Mouse (Mus musculus): ENCODE results near the gene Id1.

The Id1 gene

DNA sequence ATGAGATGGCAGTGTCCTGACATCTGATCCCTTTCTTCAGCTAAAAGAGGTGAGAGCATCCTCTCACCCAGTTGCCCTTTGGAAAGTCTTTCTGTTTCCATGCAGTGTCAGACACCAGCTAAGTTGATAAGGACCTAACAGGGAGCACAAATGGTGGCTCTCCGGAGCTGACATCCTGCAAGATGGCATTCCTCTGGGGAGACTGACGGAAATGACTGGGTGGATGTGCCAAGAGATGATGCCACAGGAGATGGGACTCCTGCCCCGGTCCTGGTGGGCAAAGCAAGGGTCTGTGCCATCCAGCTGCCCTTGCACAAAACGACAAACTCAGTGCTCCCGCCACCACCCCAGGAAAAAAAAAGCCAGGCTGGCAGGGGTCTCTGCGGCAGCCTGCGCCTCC lies 28.9 kb upstream of the Id1 start:
- TF ChIP-seq GATA4 (IDR thresholded peaks at IDR 0.05; ENCODE audit: insufficient replicate concordance, low read length) = no peak

DNA sequence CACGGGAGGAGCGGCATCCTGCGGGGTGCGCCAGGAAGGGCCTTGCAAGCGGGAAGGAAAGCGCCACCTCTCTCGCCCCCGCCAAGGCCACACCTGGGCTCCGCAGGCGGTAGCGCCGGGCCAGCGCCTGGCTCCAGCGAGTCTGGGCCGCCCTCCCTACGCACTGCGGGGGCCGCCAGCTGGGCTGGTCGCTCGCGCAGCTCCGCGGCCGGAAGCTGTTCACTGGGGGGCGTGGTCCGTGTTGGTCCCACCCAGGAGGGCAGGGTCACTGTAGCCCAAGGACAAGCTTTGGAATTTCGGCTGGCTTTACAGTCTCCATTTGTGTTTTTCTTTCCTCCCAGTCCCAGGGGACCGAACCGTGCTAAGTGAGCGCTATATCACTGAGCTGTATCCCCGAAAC lies 28.4 kb upstream of the Id1 start:
- TF ChIP-seq GATA4 (IDR thresholded peaks at IDR 0.05; ENCODE audit: insufficient replicate concordance, low read length) = no peak

DNA sequence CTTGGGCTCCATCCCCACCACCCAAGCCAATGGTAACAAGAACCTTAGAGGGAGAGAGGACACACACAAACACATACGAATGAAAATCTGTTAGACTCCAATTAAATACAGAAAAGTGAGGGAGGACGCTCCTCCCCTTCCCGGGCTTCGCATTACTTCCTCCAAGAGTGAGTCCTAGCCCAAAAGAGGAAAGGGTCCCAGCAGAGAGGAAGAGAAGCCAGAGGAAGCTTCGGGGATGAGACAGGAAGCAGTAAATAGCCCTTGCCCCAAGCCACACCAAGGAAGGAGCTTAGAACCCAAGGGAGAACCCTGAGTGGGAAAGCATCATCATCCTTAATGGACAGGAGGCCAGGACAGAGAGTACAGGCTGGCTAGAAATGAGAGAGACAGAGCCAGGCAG lies 27.0 kb upstream of the Id1 start:
- no peak for TF ChIP-seq GATA4 (IDR thresholded peaks at IDR 0.05; ENCODE audit: insufficient replicate concordance, low read length)

DNA sequence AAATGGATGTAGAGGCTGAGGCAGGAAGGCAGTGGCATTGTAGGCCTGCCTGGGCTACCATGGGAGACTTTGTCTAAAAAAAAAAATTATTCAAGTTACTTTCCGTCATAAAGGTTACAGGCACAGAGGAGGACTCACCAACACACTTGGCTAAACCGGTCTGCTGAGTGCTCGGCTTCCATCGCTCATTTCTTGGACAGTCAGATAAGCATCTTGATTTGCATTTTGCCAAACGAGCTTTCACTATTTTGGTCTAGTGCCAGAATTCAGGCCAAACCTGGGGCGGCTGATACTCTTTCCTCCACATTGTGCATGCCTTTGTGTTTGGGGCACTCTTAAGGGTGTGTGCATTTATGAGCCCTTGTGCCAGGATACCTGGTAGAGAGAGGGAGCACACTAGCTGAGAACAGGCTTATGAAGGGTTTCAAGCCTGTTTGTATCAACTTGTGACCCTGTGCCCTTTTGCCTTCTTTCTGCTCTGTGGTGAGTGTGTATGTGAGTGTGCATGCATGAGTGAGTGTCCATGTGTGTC lies 19.7 kb upstream of the Id1 start:
- no peak for TF ChIP-seq GATA4 (IDR thresholded peaks at IDR 0.05; ENCODE audit: insufficient replicate concordance, low read length)

DNA sequence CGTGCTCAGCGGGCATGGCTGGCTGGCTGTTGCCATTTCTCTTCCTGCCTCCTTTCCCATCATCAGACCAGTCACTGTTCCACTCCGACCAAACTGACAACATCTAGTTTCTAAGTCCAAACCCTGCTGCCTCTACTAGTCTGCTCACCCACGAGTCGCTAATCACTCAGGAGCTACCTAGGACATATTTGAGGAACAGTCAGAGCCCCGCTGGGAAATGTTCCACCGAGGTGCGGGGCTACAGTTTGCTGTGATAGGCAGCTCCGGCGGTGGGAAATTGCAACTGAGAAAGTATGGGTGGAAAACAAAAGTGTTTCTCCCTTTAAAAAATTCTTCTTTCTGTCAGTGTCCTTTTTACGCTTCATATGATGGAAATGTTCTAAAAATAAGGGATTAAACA lies 18.4 kb upstream of the Id1 start:
- no peak for TF ChIP-seq GATA4 (IDR thresholded peaks at IDR 0.05; ENCODE audit: insufficient replicate concordance, low read length)

DNA sequence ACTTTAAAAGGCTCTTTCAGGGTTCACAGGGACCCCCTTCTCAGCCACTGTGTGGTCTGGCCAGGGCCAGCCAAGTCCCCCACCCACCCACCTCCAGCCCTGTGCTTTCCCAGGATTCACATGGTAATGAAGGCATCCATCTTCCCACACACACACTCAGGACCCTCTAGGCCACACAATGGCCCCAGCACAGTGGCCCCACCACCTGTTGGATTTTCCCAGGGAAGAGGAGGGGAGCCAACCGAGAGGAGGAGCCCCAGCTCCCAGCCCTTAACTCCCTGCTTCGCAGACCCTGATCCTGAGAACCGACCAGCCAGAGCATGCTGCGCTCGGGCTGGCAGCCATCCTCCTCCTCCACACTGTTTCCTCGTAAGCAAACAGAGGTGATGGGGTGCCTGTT lies 18.0 kb upstream of the Id1 start:
- no peak for TF ChIP-seq GATA4 (IDR thresholded peaks at IDR 0.05; ENCODE audit: insufficient replicate concordance, low read length)

DNA sequence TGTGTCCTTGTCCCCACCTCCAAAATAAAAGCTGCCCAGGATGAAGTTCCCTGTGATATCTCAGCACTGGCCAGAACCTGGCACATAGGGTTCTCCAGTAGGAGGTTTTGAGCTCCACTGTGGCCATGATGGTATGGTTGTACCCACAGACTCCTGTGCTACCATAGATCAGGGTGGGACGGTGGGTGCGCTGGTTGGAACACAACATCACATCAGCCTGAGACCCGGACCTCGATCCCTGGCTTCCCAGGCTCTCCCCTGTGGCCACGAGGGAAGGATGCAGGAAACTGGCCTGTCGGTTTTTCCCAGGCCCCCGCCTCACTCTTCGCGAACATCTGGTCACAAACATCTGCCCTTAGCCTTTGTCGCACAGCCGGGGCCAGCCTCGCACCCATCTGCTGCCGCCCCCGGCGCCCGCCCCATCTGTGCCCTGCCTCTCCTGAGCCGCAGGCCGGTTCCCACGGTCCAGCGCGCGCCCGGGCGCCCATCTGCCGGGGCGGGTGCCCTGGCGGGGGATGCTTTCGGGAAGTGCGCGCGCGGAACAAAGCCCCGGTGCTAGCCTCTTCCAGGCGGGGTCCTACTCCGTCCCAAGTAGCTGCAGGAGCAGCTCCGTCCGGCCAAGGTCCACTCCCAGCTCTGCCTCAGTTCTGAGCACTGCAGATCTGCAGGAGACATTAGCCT lies 12.3 kb upstream of the Id1 start:
- TF ChIP-seq GATA4 (IDR thresholded peaks at IDR 0.05; ENCODE audit: insufficient replicate concordance, low read length) = no peak

DNA sequence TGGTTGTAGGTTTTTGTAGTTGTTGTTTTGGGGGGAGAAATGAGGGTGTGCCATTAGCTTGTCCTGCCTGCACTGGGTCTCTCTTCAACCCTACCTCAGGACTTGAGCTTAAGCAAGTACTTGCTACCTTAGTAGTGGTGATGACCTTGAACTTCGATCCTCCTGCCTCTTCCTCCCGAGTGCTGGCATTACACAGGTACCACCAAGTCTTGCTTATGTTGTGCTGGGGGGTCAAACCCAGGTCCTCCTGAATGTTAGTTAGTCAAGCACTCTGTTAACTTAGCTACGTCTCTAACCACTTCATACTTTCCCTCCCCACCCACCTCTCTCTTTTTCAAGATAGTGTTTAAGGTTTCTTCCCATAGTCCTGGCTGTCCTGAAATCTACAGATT lies 11.7 kb upstream of the Id1 start:
- no peak for TF ChIP-seq GATA4 (IDR thresholded peaks at IDR 0.05; ENCODE audit: insufficient replicate concordance, low read length)

DNA sequence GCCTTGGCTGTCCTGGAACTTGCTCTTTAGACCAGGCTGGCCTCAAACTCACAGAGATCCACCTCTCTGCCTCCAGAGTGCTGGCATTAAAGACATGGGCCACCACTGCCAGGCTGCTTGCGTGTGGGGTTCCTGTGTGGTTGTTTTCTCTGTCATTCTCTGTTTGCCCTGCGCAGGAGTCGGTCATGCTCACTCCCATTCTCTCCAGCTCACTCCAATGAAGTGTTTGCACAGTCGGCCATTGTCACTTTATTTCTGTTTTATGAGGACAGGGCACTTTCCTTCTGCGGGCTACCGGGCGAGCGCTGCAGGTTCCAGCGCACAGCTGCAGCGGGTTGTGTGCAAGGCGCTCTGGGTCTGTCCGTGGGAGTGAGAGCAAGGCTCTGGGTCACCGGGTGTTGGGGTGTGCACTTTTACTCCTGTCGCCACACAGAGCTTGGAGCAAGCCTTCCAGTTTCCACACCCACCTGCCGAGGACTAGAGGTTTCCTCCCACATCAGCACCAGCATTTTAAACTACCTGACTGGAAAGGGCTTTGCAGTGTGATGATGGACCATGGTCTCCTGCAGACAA lies 10.8 kb upstream of the Id1 start:
- TF ChIP-seq GATA4 (IDR thresholded peaks at IDR 0.05; ENCODE audit: insufficient replicate concordance, low read length) = no peak

DNA sequence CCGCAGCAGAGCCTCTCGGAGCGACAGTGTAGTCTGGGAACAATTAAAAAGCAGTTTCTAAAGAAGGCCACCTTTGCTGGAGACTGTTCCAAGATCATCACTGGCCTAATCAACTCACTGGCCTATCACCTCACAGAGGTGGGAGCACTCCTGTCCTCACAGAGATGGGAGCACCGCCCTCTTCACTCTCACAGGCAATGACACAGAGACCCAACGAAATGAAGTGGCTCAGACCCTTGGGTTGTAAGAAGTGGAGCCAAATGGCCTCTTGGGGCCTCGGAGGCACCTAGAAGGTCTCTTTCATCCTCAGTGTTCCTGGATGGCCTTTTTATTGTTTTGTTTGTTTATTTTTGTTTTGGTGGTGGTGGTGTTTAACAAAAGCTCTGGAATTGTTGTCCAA lies 9.8 kb upstream of the Id1 start:
- no peak for TF ChIP-seq GATA4 (IDR thresholded peaks at IDR 0.05; ENCODE audit: insufficient replicate concordance, low read length)

DNA sequence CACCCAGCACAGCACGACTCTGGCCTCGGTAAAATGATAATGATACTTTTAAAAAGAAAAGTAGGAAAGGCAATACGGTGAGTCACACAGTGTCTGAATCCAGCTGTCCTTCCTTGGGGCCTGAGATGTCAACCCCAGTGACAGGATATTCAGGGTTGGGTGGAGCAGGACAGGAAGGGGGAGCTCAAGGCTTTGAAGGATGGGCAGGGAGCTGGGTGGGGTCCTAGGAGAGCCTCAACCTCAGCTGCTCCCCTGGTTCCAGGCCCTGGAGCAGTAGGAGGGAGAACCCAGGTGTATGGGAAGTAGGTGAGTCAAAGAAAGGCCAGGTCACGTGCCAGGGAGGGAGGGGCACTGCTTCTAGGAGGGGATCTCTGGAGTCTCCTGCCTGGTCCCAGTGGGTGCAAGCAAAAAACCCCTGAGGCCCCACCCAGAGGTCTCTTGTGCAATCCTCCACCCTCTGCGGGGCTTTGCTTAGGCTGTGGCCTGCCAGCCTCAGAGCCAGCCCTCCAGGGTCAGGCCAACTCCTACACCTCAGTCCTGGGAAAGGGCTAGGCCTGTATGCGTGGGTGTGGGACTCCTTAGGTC lies 9.2 kb upstream of the Id1 start:
- TF ChIP-seq GATA4 (IDR thresholded peaks at IDR 0.05; ENCODE audit: insufficient replicate concordance, low read length) = no peak

DNA sequence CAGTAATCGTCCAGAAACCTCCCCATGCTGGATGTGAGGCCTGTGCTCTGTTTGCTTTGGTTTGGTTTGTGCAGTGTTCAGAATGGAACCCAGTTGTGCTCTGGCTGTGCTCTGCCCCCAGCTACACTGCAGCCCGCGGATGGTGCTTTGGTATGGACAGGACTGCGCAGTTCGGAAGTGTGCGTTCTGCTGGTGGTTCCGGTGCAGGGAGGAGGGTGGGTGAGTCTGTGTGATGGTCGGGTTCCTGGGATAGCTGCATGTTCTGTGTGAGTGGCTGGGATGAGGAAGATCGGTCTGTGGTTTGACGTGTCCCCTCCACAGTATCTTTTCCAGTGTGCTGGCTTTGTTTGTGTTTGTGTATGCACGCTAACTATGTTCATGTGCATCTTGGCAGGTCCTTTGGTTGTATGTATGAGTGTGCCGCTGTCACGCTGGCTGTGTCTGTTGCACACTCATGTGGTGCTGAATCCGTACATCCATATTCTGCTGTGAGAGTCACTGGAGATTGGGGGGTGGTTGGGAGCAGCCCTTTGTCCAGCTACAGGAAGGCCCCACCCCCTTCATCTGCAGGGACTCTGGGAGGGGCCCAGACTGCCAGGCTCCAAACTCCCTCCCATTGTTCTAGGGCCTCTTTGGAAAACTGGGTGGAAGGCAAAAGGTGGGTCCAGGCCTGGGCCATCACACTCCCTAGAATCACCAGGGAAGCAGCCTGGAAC lies 8.1 kb upstream of the Id1 start:
- TF ChIP-seq GATA4 (IDR thresholded peaks at IDR 0.05; ENCODE audit: insufficient replicate concordance, low read length) = no peak

DNA sequence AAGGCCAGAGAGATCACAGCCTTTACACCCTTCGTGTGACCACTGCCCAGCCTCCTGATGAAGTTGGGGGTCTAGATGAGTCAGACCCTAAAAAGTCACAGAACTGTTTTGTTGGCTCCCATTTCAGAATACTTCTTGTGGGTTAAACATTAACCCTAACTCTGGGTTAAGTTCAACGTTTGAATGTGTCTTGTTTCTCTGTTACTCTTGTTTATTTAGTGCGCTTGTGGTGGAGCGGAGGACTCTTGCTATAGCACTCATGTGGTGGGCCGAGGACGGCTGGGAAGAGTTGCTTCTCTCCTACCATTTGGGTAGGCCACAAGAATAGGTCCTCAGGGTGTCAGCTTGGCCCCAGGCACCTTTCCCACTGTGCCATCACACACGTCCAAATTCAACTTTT lies 7.5 kb upstream of the Id1 start:
- TF ChIP-seq GATA4 (IDR thresholded peaks at IDR 0.05; ENCODE audit: insufficient replicate concordance, low read length) = no peak

DNA sequence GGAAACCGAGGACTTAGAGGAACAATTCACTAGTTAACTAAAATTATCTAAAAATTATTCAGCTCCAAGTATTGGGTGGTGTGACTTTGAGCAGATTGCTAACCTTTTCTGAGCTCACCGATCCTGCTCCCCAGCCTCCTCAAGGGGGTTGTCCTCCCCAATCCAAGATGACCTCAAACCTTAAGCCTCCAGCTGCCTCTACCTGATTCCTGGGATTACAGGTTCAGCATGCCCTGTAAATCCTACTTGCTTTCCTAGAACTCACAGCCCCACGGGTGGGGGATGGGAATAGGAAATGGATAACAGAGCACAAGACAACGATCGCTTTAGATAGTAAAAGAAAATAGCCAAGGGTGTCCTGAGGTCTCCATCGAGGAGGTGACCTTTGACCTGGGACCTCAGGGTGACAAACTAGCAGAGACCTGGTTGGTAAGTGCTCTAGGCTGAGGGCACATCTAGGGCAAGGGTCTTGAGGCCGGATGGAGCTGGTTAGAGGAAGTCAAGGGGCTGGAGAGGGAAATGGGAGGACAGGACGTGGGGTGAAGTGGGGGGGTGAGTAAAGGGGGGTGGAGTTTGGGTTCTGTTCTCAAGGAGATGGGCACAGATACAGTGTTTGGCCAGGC lies 6.9 kb upstream of the Id1 start:
- TF ChIP-seq GATA4 (IDR thresholded peaks at IDR 0.05; ENCODE audit: insufficient replicate concordance, low read length) = no peak

DNA sequence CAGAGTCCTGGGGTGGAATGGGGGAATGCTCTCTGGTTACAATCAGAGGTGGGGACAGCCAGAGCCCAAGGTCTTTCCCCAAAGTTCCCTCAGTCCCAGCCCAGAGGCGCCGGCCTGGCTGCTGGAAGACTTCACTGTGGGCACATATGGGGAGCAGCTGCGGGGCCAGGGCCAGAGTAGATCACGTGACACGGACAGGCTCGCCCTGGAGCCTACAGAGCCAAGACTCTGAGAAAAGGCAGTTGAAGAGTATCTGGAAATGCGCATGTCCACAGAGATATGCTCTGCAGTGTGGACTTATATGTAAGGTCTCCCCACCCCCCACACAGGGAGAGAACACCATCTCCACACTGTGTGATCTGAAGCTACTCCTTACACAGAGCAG lies 6.4 kb upstream of the Id1 start:
- no peak for TF ChIP-seq GATA4 (IDR thresholded peaks at IDR 0.05; ENCODE audit: insufficient replicate concordance, low read length)

DNA sequence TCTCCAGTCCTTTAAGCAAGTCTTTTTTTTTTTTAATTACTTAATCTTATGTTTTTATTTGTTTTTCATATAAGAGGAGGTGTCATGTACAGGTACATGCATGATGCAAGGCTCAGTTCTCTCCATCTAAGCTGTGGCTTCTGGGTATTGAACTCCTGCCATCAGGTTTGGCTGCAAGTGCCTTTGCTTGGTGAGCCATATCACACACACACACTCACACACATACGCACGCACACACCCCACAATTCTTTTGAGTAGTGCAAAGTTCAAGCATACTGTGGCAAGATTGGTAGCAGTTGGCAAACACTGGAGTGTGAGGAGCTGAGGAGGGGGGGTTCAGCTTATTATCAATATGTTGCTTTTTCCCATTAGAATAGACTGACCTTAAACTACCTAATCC lies 2.9 kb upstream of the Id1 start:
- TF ChIP-seq GATA4 (IDR thresholded peaks at IDR 0.05; ENCODE audit: insufficient replicate concordance, low read length) = no peak

All from liver, adult (tissue).